In the genomic region with DNA sequence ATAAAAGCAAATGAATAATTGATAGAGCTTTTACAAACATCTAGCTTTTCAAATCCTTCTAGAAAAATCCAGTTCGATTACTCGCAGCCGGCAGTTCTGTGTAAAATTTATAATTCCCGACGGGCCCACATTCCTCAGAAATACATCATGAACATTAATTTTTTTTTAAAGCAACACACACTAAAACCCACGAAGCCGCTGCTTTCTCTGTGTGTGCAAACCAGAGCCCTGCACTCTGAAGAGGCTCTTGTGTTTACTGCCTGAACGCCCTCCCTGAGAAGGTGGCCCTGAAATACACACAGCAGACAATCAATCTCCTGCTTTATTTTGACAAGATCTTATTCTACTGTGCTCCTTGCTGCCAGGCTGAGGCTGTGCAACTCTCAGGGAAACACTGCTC, we compare ENCODE assay signal across 15 mouse cellular contexts. TPM values are rescaled to one million over a fixed set of nuclear protein-coding genes. Genes with fewer than 3 reads are reported as not detected.
DNase-seq lines count a peak whose midpoint lies in the region; ATAC-seq and TF ChIP-seq lines count a peak whose summit lies in the region.
"Had no signal": no experiment of that assay in that cellular context is flagged by ENCODE, and none has a peak within 500 bp of the region (broad histone marks: within the 10 kb centered on the region; RNA-seq: fewer than 3 reads in every experiment).

No protein-coding gene starts in this region.

- DNase-seq in intestine, embryonic 14.5 days (ENCODE audit: low spot score) = no peak
- DNase-seq in G1E (ENCODE audit: low spot score) = no peak
- no peak for DNase-seq in limb, embryonic 11.5 days (ENCODE audit: low spot score)
- DNase-seq in hindbrain, postnatal 0 days (ENCODE audit: low spot score) = no peak
- no peak for DNase-seq in cerebellum, adult 8-10 months
- DNase-seq in urinary bladder, postnatal 10 days (ENCODE audit: low spot score) = no peak
- DNase-seq: adrenal gland, adult 2 months; cerebellum, adult 9-10 months; kidney, adult 18-20 months; layer of hippocampus, adult 9-11 months; right cerebral cortex, postnatal 25 days had no signal

- H3K27me3 ChIP-seq in intestine, embryonic 14.5 days (replicated peaks; ENCODE audit: control insufficient read depth, insufficient read depth, low read length) = no peaks in the 10 kb centered on the region
- H3K27me3 ChIP-seq in intestine, embryonic 15.5 days (replicated peaks) = no peaks in the 10 kb centered on the region
- no peaks in the 10 kb centered on the region for H3K27me3 ChIP-seq in G1E (ENCODE audit: insufficient read depth, low read length)
- no peaks in the 10 kb centered on the region for H3K27me3 ChIP-seq in limb, embryonic 11.5 days (ENCODE audit: control insufficient read depth, insufficient read depth, low read length)
- no peaks in the 10 kb centered on the region; the same call in 1 of the 2 replicates for H3K27me3 ChIP-seq in neural tube, embryonic 13.5 days
- H3K27me3 ChIP-seq in hindbrain, postnatal 0 days (ENCODE audit: insufficient read depth, low read length) = no peaks in the 10 kb centered on the region
- H3K27me3 ChIP-seq: embryonic facial prominence, embryonic 15.5 days; lung, embryonic 15.5 days had no signal

- H3K4me3 ChIP-seq in intestine, embryonic 14.5 days (ENCODE audit: low read depth, low read length) = no peak overlapping the region
- H3K4me3 ChIP-seq in intestine, embryonic 15.5 days (replicated peaks) = no peak overlapping the region
- H3K4me3 ChIP-seq in G1E (ENCODE audit: low read depth, low read length) = peak overlapping the region; percentile 69
- H3K4me3 ChIP-seq in limb, embryonic 11.5 days (ENCODE audit: low read depth, low read length) = no peak overlapping the region
- no peak overlapping the region for H3K4me3 ChIP-seq in neural tube, embryonic 13.5 days
- no peak overlapping the region for H3K4me3 ChIP-seq in hindbrain, postnatal 0 days (ENCODE audit: low read length)
- H3K4me3 ChIP-seq: embryonic facial prominence, embryonic 15.5 days; lung, embryonic 15.5 days had no signal

- no peaks in the 10 kb centered on the region for H3K9me3 ChIP-seq in intestine, embryonic 14.5 days (ENCODE audit: control insufficient read depth, low read length)
- no peaks in the 10 kb centered on the region for H3K9me3 ChIP-seq in intestine, embryonic 15.5 days
- no peaks in the 10 kb centered on the region for H3K9me3 ChIP-seq in G1E (replicated peaks)
- H3K9me3 ChIP-seq in limb, embryonic 11.5 days (ENCODE audit: control insufficient read depth, low read length) = no peaks in the 10 kb centered on the region
- no peaks in the 10 kb centered on the region for H3K9me3 ChIP-seq in neural tube, embryonic 13.5 days
- no peaks in the 10 kb centered on the region for H3K9me3 ChIP-seq in hindbrain, postnatal 0 days (ENCODE audit: low read length)
- H3K9me3 ChIP-seq: embryonic facial prominence, embryonic 15.5 days; lung, embryonic 15.5 days had no signal

- H3K4me2 ChIP-seq in intestine, embryonic 14.5 days (ENCODE audit: low read length) = peak overlapping the region; percentile 5; the same call in 1 of the 2 replicates
- H3K4me2 ChIP-seq in intestine, embryonic 15.5 days (replicated peaks) = no peak overlapping the region
- H3K4me2 ChIP-seq in limb, embryonic 11.5 days (ENCODE audit: low read depth, severe bottlenecking) = no peak overlapping the region
- no peak overlapping the region for H3K4me2 ChIP-seq in neural tube, embryonic 13.5 days
- no peak overlapping the region for H3K4me2 ChIP-seq in hindbrain, postnatal 0 days (ENCODE audit: low read depth, low read length)
- H3K4me2 ChIP-seq: embryonic facial prominence, embryonic 15.5 days; lung, embryonic 15.5 days had no signal

- no peak for ATAC-seq in intestine, embryonic 14.5 days (replicated peaks; ENCODE audit: low FRiP score, low TSS enrichment, low read depth)
- no peak for ATAC-seq in intestine, embryonic 15.5 days
- no peak for ATAC-seq in G1E (ENCODE audit: extremely low read depth, insufficient number of reproducible peaks, low FRiP score, poor library complexity, severe bottlenecking)
- ATAC-seq in limb, embryonic 11.5 days (ENCODE audit: insufficient number of reproducible peaks, low FRiP score, low TSS enrichment, low read depth) = no peak
- peak; percentile 66; the same call in 1 of the 2 replicates for ATAC-seq in neural tube, embryonic 13.5 days (ENCODE audit: low read depth)
- ATAC-seq in hindbrain, postnatal 0 days = no peak

- no peaks in the 10 kb centered on the region for H3K36me3 ChIP-seq in intestine, embryonic 14.5 days (ENCODE audit: control insufficient read depth, insufficient read depth, low read length)
- no peaks in the 10 kb centered on the region for H3K36me3 ChIP-seq in intestine, embryonic 15.5 days
- peaks cover 74% of the 10 kb centered on the region for H3K36me3 ChIP-seq in G1E (replicated peaks)
- H3K36me3 ChIP-seq in limb, embryonic 11.5 days (ENCODE audit: control insufficient read depth, insufficient read depth, low read length) = no peaks in the 10 kb centered on the region
- H3K36me3 ChIP-seq in neural tube, embryonic 13.5 days = no peaks in the 10 kb centered on the region
- no peaks in the 10 kb centered on the region for H3K36me3 ChIP-seq in hindbrain, postnatal 0 days (ENCODE audit: insufficient read depth, low read length)
- H3K36me3 ChIP-seq: embryonic facial prominence, embryonic 15.5 days; lung, embryonic 15.5 days had no signal

- no peak overlapping the region for H3K9ac ChIP-seq in intestine, embryonic 14.5 days (ENCODE audit: low read length)
- no peak overlapping the region for H3K9ac ChIP-seq in intestine, embryonic 15.5 days
- H3K9ac ChIP-seq in limb, embryonic 11.5 days (ENCODE audit: low read length) = no peak overlapping the region; the same call in 1 of the 2 replicates
- no peak overlapping the region for H3K9ac ChIP-seq in neural tube, embryonic 13.5 days
- no peak overlapping the region for H3K9ac ChIP-seq in hindbrain, postnatal 0 days (replicated peaks; ENCODE audit: low read length)
- H3K9ac ChIP-seq: embryonic facial prominence, embryonic 15.5 days; lung, embryonic 15.5 days had no signal

- 31% methylated on average over 8 of the region's 8 CpGs for WGBS in intestine, embryonic 14.5 days
- WGBS in intestine, embryonic 15.5 days = 42% methylated on average over 8 of the region's 8 CpGs
- 70% methylated on average over 8 of the region's 8 CpGs for WGBS in limb, embryonic 11.5 days
- WGBS in neural tube, embryonic 13.5 days = 63% methylated on average over 8 of the region's 8 CpGs
- WGBS in hindbrain, postnatal 0 days = 74% methylated on average over 8 of the region's 8 CpGs

- no peak overlapping the region for H3K27ac ChIP-seq in intestine, embryonic 14.5 days (ENCODE audit: low read depth)
- no peak overlapping the region for H3K27ac ChIP-seq in intestine, embryonic 15.5 days
- H3K27ac ChIP-seq in limb, embryonic 11.5 days (replicated peaks; ENCODE audit: low read depth, low read length) = 0 out of 2 replicates have a peak overlapping the region, but pooled peaks have one; percentile 21
- H3K27ac ChIP-seq in neural tube, embryonic 13.5 days (replicated peaks) = no peak overlapping the region
- H3K27ac ChIP-seq in hindbrain, postnatal 0 days = no peak overlapping the region
- H3K27ac ChIP-seq: embryonic facial prominence, embryonic 15.5 days; lung, embryonic 15.5 days had no signal

- no peak for TF ChIP-seq CTCF in G1E (IDR thresholded peaks at IDR 0.05; ENCODE audit: low read depth, low read length)
- TF ChIP-seq CTCF in hindbrain, postnatal 0 days (IDR thresholded peaks at IDR 0.05; ENCODE audit: low read depth) = no peak

- H3K4me1 ChIP-seq in intestine, embryonic 14.5 days (replicated peaks; ENCODE audit: control insufficient read depth, insufficient read depth, low read length) = peaks cover 11% of the 10 kb centered on the region; the same call in 1 of the 2 replicates
- H3K4me1 ChIP-seq in intestine, embryonic 15.5 days (replicated peaks) = peaks cover 5% of the 10 kb centered on the region
- H3K4me1 ChIP-seq in G1E (ENCODE audit: insufficient read depth, low read depth, low read length) = peaks cover 93% of the 10 kb centered on the region
- peaks cover 4% of the 10 kb centered on the region; the same call in 1 of the 2 replicates for H3K4me1 ChIP-seq in limb, embryonic 11.5 days (ENCODE audit: control insufficient read depth, insufficient read depth, low read length)
- H3K4me1 ChIP-seq in neural tube, embryonic 13.5 days (replicated peaks) = peaks cover 6% of the 10 kb centered on the region; the same call in 1 of the 2 replicates
- no peaks in the 10 kb centered on the region for H3K4me1 ChIP-seq in hindbrain, postnatal 0 days (ENCODE audit: insufficient read depth, low read length)

RNA-seq across cellular contexts. Expression of a gene that starts 14.3 kb away (rescaled TPM):
- 2.6 and 3.1 TPM in 2 replicates for polyA plus RNA-seq in intestine, embryonic 14.5 days (2014; fragmentation: Nextera tagmentation; extraction: Ambion mirVana)
- 3.0 and 3.4 TPM in 2 replicates for polyA plus RNA-seq in intestine, embryonic 15.5 days (2015; fragmentation: Nextera tagmentation; extraction: Ambion mirVana)
- total RNA-seq in G1E (2014; fragmentation: Nextera tagmentation) (25.3 and 28.5 TPM in 2 replicates), G1E (2017) (10.2 and 11.8 TPM in 2 replicates)
- 67.2 and 71.7 TPM in 2 replicates for polyA plus RNA-seq in G1E (2012)
- polyA plus RNA-seq in limb, embryonic 11.5 days (2014; fragmentation: Nextera tagmentation; extraction: Ambion mirVana) = 2.9 and 4.1 TPM in 2 replicates
- 2.6 and 3.8 TPM in 2 replicates for polyA plus RNA-seq in neural tube, embryonic 13.5 days (2015; fragmentation: Nextera tagmentation; extraction: Ambion mirVana)
- total RNA-seq in hindbrain, postnatal 0 days (2014; rRNA removed) = 5.2 and 7.8 TPM in 2 replicates
- polyA plus RNA-seq in hindbrain, postnatal 0 days (2015; fragmentation: Nextera tagmentation; extraction: Ambion mirVana) = 4.3 and 4.8 TPM in 2 replicates

Comparison
In these comparisons a context has a peak if more than half of its experiments do, and no peak if none do; other contexts are left out.
1. RNA of a gene that starts 14.3 kb away (polyA plus RNA-seq): 67.2 to 71.7 TPM in G1E; 4.3 to 4.8 TPM in hindbrain, postnatal 0 days, 2.6 to 3.8 TPM in neural tube, embryonic 13.5 days, 2.6 to 3.1 TPM in intestine, embryonic 14.5 days, 3.0 to 3.4 TPM in intestine, embryonic 15.5 days and 2.9 to 4.1 TPM in limb, embryonic 11.5 days; every median in the first group is over 10 times any median in the second.